Mouse (Mus musculus) retina, adult 2 months (tissue): ENCODE data around the gene Ccdc162.

Experiments
- DNase-seq: peaks from one replicate; pipeline ENCODE4 v3.0.0-alpha.2; 2012; ENCODE audit warnings: low read depth, low spot score

Ccdc162 gene

DNA sequence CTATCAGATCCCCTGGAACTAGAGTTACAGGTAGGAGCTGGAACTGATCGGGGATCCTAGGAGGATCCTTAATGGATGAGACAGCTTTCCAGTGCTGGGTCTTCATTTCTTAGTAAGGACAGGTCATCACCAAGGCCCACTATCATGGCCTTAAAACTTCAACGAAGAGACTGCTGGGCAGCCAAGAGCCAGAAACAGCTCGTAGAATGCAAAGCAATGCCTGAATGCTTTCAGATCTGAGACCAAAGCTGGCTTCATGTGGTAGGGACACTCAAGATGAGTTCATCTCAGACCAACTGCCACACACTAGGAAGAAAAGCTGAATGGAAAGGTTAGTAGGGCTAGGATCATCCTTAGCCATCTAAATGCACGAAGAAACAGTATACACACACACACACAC lies 177.4 kb downstream of the Ccdc162 start:
- DNase-seq: no peak

DNA sequence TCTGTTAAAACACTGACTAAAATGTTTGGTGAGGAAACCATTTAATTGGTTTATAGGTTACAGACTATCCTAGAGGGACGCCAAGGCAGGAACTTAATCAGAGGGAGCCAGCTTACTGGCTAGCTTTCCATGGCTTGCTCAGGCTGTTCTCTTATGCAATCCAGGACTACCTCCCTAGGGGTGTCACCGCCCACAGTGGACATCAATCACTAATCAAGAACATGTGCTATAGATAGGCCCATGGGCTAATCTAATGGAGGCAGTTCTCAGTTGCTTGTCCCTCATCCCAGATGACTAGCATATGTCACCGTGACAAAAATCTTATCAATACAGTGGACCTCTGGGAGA lies 178.5 kb downstream of the Ccdc162 start:
- DNase-seq: no peak

DNA sequence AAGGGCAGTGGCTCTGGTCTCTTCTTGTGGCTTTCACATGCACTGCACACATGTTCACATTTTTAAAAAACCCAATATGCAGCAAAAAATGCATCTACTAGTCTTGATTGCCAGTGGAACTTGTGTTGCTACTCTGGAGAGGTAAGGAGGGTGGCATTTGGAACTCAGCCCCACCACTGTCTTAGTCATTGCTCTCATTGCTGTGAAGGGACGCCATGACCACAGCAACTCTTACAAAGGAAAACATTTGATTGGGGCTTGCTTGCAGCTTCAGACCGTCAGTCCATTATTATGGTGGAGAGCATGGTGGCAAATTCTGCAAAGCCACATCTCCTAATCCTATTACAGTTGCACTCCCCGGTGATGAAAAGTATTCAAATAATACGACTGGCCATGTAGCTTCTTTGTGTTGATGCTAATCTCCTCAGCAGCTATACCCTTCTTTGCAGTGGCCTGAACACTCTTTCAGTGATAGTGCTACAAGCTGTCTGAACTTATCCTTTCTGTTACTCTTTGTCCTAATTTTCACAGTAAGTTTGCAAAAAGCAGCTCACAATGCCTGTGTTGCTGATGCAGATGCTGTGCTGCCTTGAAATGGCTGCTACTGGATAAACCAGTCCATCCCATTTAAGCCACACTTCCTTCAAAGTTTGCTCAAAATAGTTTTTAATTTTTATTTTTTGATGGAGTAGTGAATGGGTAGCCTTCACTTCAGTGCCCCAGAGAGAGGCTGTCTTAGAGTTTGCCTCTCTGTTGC lies 179.0 kb downstream of the Ccdc162 start:
- DNase-seq: no peak

DNA sequence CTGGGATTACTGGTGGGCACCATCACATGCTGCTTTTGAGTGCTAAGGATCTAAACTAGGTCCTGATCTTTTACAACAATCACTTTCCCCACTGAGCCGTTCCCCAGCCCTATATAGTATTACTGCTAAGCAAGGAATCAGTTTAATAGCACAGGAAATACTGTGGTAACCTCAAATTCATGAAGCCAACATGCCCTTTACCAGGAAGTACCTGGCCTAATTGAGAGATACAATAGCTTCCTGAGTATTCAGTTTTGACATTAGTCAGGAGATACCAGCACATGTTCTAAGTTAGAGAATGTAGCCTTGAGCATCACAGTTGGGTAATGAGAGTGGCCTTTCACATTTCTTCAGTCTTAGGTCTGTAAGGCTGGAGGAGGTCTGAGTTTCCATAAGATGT lies 179.7 kb downstream of the Ccdc162 start:
- DNase-seq: no peak

DNA sequence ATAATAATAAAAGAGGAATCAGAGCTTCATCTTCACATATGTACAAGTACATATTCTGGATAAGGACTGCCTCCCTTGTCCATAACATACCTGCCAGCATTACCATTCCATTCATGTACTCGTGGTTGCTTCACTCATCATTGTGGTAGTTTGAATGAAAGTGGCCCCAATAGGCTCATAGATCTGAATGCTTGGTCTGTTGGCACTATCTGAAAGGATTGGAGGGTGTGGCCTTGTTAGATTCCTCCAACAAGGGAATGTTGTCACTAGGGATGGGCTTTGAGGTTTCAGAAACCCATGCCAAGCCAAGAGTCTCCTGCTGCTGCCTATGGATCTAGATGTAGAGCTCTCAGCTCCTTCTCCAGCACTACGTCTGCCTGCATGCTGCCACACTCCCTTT lies 180.4 kb downstream of the Ccdc162 start:
- no peak for DNase-seq

DNA sequence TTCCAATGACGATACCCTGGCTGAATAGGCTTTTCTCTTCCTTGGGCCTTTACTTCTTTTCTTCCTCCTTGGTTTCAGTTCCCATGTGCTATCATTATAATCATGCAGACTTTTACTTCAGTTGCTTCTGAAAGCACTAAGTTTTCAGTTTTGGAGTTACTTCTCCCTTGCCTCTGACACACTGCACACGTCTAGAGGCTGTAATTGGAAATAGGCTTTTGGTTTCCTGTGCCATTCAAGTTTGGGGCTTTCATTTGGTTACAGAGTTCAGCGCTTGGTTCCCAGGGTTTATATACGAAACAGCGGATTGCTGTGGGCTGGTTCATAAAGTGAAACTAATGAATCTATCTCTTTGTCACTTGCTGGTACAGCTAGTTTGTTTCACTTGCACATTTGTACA lies 186.5 kb downstream of the Ccdc162 start:
- DNase-seq: no peak

DNA sequence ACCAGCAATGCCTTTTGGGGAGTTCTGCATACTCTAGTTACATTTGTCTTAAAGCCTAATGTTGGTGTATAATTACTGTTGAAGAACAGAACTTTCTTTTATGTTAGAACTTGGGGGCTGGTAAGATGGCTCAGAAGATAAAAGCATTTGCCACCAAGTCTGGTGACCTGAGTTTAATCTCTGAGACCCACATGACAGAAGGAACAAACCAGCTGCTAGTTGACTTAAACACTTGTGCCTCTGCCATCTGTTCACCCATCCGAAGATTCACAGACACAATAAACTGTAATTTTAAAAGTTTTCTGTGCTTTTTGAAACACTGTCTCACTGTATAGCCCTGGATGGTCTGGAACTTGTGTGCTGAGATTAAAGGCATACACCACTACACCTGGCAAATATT lies 190.7 kb downstream of the Ccdc162 start:
- DNase-seq: no peak

DNA sequence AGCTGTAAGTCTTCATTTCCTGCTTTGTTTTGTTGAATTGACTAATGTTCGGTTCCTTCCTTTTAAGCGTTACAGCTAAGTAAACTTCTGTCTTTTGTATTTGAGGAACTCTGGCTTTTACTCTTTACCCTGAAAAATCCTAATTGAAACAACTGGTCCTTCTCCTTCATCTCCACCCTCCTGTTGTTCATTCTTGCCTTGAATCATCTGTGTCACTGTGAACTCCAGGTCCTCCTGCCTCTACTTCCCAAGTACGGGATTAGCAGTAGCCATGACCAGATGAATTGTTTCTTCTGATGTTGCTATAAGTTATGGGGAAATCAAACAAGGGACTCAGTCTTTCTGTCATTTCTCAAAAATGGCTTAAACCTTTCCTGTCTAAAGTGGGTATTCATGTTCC lies 193.0 kb downstream of the Ccdc162 start:
- DNase-seq: no peak

DNA sequence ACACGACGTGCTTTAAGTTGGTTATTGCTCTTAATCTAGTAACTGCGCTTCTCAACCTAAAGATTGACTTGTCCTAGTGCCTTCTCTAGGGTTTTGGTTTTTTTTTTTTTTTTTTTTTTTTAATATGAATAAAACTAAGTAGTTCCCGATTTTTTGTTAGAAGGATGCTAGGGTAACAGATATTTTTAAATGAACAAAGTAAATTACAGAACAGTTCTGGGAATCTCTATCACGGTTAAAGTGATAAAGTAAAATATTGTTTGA lies 196.1 kb downstream of the Ccdc162 start:
- no peak for DNase-seq

DNA sequence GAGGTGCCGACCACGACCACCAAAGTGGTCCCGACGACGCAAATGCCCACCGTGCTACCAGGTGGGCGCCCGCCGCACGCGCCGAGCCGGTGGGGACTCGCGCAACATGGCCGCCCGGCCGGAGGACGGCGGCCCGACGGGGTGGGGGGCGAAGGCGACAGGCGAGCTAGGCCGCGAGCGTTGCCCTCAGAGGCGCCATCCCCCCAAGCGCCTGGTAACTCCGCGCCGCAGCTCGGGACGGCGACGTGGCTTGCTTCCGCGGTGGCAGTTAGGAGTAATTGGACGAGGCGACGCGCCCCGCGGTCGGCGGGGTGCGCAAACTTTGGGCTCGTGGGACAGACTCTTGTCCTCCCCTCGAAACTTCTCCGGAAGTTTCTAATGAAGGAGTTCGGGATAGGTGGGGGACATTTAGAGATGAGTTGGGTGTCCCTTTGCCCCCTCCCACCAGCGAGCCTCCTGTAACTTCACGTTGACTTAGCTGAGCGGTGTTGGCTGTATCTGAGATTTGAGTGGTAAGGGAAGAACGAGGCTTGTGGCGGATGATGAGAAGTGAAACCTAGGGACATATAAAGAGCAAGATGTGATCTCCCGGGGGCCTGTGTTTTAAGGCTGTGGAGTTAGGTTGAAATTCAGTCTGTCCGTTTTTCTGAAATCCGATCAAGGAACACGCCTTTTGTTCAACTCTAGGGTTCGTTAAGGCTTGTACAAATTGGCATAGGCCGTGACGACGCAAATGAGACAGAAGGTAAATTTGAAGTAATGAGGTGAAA lies 196.6 kb downstream of the Ccdc162 start:
- peak; percentile 28 for DNase-seq

DNA sequence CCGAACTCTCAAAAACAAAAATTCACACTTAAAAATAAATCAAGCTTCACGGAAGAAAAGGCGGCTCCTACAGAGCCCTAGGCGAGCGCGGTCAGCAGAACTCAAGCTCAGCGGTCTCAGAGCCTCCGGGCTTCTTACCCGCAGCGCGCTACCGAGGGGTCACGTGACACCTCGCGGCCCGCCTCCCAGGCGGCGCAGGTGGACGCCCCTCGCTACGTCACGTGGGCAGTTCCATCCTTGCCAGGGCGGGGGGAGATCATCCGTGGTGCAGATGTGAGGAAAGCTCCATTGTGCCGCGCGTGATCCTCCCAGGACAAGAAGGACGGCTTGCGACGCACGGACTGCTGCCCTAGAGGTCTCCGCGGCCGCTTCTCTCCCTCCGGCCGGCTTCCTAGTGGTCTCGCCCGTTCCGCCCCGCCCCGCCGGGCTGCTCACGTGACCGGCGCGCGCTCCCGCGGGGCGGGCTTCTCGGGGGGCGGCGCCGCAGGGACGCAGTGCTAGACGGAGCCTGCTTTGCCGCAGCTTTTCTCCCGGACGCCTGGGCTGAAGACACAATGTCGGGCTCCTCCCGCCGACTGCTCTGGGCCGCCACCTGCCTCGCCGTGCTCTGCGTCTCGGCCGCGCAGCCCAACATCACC lies 197.3 kb downstream of the Ccdc162 start, which contains the start of gene Cd164:
Cd164 (plus strand) TSS at position 434 of the 638 bp plus-strand sequence.
- DNase-seq: peak; percentile 96

DNA sequence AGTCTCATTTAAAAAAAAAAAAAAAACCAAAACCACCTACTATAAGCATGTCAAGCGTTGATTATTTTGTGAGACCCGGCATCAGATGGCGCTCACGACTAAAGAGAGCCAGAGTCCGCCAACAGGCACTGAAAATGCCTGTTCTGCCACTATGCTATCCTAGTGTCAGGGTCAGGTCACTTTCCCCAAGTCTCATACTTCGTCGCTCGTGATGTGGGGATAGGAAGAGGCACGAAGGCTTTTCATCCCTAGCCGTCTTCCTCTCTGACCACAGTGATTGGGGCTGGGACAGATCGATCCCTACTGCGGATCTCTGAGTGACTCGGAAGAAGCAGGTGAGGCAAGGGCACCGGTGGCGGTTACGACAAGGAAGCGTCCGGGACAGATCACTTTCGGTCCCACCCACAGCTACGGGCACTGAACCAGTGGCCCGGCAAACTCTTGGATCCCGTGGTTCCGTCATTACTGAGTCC lies 197.9 kb downstream of the Ccdc162 start:
- peak; percentile 62 for DNase-seq

DNA sequence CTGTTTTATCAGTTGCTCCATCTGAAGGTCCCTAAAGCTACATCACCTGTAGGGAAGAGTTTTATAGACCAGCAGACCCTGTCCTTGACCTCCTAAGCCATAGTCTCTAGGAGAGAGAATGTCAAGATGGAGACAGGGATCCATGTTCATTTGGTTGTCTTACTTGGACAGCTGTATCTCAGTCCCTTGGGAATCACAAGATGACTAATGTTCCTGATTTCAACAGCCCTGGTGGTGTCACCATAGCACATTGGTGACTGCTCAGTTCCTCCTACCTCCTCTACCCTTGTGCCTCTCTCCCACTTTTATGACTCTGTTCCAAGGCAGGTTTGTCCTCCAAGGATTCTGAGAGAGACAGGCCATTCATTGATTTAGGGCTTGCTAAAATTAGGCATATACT lies 201.5 kb downstream of the Ccdc162 start:
- no peak for DNase-seq

DNA sequence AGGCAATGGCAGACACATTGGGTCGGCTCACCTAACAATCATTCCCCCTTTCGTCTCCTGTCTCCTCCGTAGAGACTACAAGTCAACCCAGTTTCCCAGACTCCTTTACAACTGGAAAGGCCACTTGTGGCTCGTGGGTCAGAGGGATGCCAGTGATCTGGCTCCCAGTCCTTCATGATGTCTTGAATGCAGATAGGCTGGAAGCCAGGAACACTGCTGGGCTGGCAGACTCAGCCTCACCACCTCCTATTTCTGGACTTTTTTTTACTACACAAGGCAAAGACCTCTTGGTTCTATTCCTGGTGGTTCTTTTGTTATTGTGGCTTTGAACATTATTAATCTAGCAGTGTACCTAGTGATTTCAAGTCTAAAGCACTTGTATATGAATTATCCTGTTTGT lies 202.1 kb downstream of the Ccdc162 start:
- DNase-seq: no peak

DNA sequence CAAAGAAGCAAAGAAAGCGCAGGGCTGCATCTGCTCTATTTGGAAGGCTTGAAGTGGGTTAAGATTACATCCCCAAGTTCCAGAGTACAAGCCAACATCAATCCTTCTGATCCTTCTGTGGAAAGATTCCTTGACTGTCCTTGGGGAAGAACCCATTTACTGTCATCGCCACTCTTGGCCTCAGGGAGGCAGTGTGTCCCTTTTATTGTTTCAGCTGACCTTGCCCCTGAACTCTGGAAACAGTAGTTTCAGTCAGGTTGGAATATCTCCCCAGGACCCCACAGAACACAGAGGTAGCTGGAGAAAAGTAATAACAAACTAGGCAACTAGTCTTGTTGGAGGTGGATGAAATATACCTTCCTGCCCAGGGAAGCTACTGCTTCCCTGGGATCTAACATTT lies 207.3 kb downstream of the Ccdc162 start:
- no peak for DNase-seq

DNA sequence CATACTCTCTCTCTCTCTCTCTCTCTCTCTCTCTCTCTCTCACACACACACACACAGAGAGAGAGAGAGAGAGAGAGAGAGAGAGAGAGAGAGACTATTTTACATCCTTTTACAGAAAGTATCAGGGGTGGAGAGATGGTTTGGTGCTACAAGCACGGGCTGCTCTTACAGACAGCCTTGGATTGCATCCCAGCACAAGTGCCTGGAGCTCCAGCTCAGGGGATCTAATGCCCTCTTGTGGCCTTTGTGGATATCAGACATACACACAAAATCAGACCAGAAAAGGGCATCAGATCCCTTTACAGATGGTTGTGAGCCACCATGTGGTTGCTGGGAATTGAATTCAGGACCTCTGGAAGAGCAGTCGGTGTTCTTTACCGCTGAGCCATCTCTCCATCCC lies 211.0 kb downstream of the Ccdc162 start:
- peak; percentile 53 for DNase-seq

DNA sequence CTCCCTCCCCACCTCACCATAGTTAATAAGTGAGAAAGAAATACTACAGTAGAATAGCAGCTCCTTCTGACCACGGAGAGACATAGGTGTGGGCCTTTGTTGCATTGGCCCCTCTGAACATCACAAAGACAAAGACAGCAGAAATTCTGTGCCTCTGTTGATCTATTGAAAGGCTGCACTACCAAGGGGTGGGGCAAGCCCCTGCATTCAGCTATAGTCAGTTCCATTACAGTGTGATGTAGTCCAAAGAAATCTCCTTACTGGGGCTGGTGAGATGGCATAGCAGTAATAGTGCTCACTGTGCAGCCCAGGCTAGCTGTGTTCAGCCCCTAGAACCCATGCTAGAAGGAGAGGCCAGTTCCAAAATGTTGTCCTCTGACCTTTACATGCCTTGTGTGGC lies 211.4 kb downstream of the Ccdc162 start:
- DNase-seq: no peak

DNA sequence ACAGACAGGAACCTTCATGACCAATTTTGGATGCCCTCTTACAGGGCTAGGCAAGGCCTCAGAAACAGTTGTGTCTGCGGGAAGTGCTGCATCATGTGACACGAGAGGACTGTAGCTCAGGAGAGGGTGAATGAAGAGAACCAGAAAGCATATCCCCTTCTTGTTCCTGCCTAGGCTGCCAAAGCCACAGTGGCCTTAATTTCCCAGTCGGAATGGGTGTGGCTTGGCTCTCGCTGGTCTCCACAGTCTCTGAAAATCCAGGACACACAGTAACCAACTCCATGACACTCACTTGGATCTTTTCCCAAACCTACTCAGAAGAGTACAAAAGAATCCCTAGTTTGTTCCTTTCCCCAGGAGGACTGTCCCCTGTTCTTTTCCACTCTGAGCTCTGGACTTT lies 215.5 kb downstream of the Ccdc162 start:
- no peak for DNase-seq

DNA sequence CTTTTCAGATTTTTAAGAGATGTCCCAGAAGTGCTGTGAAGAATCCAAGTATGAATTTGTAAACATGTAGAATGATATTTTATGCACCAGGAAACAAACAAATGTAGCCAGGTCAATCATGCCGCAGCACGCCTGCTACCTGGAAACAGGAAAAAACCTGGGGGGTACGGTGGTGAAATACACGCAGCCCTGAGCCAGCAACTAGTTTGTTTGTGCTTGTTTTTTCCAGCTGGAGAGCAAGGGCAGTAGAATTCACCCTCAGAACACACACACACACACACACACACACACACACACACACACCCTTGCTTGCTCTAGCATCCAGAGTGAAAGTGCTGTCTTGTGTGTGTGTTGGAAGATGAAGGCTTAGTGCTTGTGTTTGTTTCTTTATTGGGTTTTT lies 225.3 kb downstream of the Ccdc162 start:
- DNase-seq: no peak

DNA sequence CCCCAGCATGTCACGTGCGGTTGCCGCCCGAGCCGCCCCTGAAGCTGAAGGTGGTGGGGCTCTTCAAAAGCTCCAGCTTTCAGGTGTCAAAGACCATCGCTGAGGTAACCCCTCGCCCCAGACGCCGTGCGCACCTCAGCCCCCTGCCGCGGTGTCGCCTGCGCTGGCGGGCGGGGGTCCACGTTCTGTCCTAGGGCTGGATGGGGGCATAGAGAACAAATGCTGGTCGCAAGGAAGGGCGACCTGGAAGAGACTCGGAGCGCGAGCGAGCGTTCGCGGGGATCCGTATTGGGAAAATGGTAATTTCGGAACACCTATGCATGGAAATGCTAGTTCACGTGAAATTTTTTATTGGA lies 225.9 kb downstream of the Ccdc162 start:
- DNase-seq: no peak

DNA sequence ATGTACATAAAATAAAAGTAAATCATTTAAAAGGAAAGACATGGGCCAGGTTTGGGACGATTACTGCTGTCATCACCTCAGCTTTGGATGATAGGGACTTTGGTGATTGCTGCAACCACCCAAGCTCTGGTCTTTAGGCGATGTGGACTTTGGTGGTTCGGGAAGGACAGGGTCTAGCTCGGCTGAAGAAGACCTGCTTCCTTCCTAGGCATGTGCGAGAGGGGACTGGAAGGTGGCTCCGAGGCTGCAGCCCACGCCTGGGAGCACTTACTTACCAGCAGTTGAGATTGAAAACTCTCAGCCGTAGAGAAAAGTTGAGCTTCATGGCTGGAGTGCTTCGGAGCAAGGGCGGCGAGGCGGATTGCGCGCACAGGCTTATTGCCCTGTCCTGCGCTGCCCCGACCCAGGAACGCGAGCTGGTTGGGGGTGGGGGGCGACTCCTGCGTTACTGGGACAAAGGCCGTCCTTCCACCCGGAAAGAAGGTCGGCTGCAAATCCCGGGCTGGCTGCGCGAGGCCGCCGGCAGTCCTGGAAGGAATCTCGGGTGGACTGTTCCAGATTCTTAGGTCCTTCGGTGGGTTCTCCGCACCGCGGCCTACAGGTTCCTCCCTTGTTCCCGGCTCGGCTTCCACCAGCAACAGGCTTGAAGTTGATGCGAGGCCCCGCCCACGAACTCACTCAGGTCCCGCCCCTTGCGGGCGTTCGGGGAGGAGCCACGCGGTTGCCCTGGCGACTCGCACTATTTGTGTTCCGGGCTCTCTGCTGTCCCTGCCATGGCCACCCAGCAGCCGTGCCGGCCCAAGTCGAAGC lies 226.5 kb downstream of the Ccdc162 start, which contains the start of the genes Smpd2 and Ppil6:
Smpd2 (minus strand) TSS at position 662 of the 810 bp plus-strand sequence.
Ppil6 (plus strand) TSS at position 732 of the 810 bp plus-strand sequence.
- peak; percentile 84 for DNase-seq

DNA sequence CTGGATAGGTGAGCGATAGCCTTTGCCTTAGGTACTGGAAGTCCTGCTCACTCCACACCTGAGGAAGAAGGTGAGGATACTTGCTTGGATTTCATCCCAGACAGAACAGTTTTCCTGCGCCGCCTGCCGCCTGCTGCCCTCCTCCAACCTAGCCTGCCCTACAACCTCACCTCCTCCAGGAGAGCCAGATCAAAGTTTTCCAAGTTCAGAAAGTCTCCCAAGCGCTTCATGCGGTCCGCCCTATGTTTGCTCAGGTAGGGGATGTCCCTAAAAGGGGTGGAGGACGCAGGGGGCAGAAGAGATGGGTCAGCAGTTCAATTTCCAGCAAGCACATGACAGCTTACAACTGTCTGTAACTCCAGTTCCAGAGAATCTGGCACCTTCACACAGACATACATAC lies 227.1 kb downstream of the Ccdc162 start:
- DNase-seq: no peak
